ENCODE assay signal across 33 mouse cellular contexts in the genomic region with DNA sequence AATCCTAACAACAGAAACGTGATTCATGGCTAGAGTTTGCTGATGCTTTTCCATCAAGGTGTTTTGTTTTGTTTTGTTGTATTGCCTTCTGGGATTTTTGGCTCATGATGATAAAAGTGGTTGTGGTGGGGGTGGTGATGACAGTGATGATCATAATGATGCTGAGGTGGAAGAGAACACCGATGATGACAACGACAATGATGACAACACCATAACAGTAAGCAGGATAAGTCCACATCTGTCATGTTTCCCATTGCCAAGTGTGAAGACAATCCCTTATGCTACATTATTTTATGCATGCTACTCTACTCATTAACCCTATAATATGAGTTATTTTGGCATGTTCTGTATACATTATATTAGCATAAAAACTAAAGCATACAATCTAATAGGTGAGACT.
"Had no signal": no experiment of that assay in that cellular context is flagged by ENCODE, and none has a peak within 500 bp of the region (broad histone marks: within the 10 kb centered on the region; RNA-seq: fewer than 3 reads in every experiment).

No protein-coding gene starts in this region.

- H3K9ac ChIP-seq: limb, embryonic 12.5 days; limb, embryonic 13.5 days; limb, embryonic 15.5 days; liver, embryonic 12.5 days; liver, embryonic 13.5 days; liver, embryonic 14.5 days; liver, embryonic 15.5 days; liver, postnatal 0 days; lung, embryonic 14.5 days; lung, embryonic 15.5 days; midbrain, embryonic 12.5 days; midbrain, embryonic 13.5 days; midbrain, embryonic 15.5 days; neural tube, embryonic 12.5 days; neural tube, embryonic 13.5 days had no signal

- ATAC-seq: liver, embryonic 12.5 days; liver, postnatal 0 days; lung, postnatal 0 days; midbrain, embryonic 13.5 days; midbrain, embryonic 15.5 days; midbrain, embryonic 16.5 days had no signal

- H3K4me2 ChIP-seq: limb, embryonic 12.5 days; limb, embryonic 13.5 days; limb, embryonic 15.5 days; liver, embryonic 11.5 days; liver, embryonic 12.5 days; liver, embryonic 13.5 days; liver, embryonic 15.5 days; lung, embryonic 14.5 days; lung, embryonic 15.5 days; midbrain, embryonic 11.5 days; midbrain, embryonic 12.5 days; midbrain, embryonic 13.5 days; midbrain, embryonic 15.5 days; neural tube, embryonic 12.5 days; neural tube, embryonic 13.5 days had no signal

- H3K36me3 ChIP-seq: limb, embryonic 10.5 days; limb, embryonic 12.5 days; limb, embryonic 13.5 days; limb, embryonic 15.5 days; liver, embryonic 12.5 days; liver, embryonic 13.5 days; liver, embryonic 15.5 days; lung, embryonic 15.5 days; midbrain, embryonic 10.5 days; midbrain, embryonic 12.5 days; midbrain, embryonic 13.5 days; midbrain, embryonic 15.5 days; neural tube, embryonic 12.5 days; neural tube, embryonic 13.5 days had no signal

- H3K27me3 ChIP-seq: limb, embryonic 12.5 days; limb, embryonic 13.5 days; limb, embryonic 15.5 days; liver, embryonic 12.5 days; liver, embryonic 13.5 days; liver, embryonic 15.5 days; lung, embryonic 15.5 days; megakaryocyte, embryonic 14.5 days; midbrain, embryonic 12.5 days; midbrain, embryonic 13.5 days; midbrain, embryonic 15.5 days; neural tube, embryonic 12.5 days; neural tube, embryonic 13.5 days had no signal

- H3K9me3 ChIP-seq: limb, embryonic 10.5 days; limb, embryonic 12.5 days; limb, embryonic 13.5 days; limb, embryonic 15.5 days; liver, embryonic 13.5 days; liver, embryonic 15.5 days; lung, embryonic 15.5 days; midbrain, embryonic 10.5 days; midbrain, embryonic 12.5 days; midbrain, embryonic 13.5 days; midbrain, embryonic 15.5 days; neural tube, embryonic 12.5 days; neural tube, embryonic 13.5 days had no signal

- DNase-seq: left cerebral cortex, postnatal 4 days; liver; liver, embryonic 13.5 days; liver, postnatal 0 days; lung, adult 18-20 months; lung, adult 2 months; lung, embryonic 14.5 days; lung, postnatal 10 days; lung, postnatal 14 days; lung, postnatal 36 days; lung, postnatal 4 days; midbrain, embryonic 14.5 days had no signal

- H3K4me1 ChIP-seq: limb, embryonic 10.5 days; limb, embryonic 12.5 days; limb, embryonic 13.5 days; limb, embryonic 15.5 days; liver, embryonic 12.5 days; liver, embryonic 13.5 days; liver, embryonic 15.5 days; lung, embryonic 15.5 days; megakaryocyte, embryonic 14.5 days; midbrain, embryonic 10.5 days; midbrain, embryonic 12.5 days; midbrain, embryonic 13.5 days; midbrain, embryonic 15.5 days; neural tube, embryonic 12.5 days; neural tube, embryonic 13.5 days had no signal

- H3K4me3 ChIP-seq: limb, embryonic 10.5 days; limb, embryonic 12.5 days; limb, embryonic 13.5 days; limb, embryonic 15.5 days; liver, embryonic 12.5 days; liver, embryonic 13.5 days; liver, embryonic 15.5 days; lung, embryonic 15.5 days; megakaryocyte, embryonic 14.5 days; midbrain, embryonic 10.5 days; midbrain, embryonic 12.5 days; midbrain, embryonic 13.5 days; midbrain, embryonic 15.5 days; myocyte; neural tube, embryonic 12.5 days; neural tube, embryonic 13.5 days had no signal

- H3K27ac ChIP-seq: limb, embryonic 10.5 days; limb, embryonic 12.5 days; limb, embryonic 13.5 days; limb, embryonic 15.5 days; liver, embryonic 12.5 days; liver, embryonic 13.5 days; liver, embryonic 14.5 days; liver, embryonic 15.5 days; lung, embryonic 15.5 days; macrophage; midbrain, embryonic 10.5 days; midbrain, embryonic 12.5 days; midbrain, embryonic 13.5 days; midbrain, embryonic 15.5 days; neural tube, embryonic 12.5 days; neural tube, embryonic 13.5 days had no signal
